Mouse (Mus musculus) hindbrain, postnatal 0 days (tissue): ENCODE measurements around the gene Kirrel3. TPM values are rescaled to one million over a fixed set of nuclear protein-coding genes. Genes with fewer than 3 reads are reported as not detected.
A peak's percentile ranks its signal among the peaks of the same experiment; 100 is the strongest.

ENCODE experiments used
- ATAC-seq: fragments of 200-750 bp; cut with Nextera tagmentation; 2 replicates; pipeline ENCODE4 v1.8.0; 2017; ENCODE audit warnings: mild to moderate bottlenecking, moderate TSS enrichment, moderate library complexity
- DNase-seq: peaks from one replicate; pipeline ENCODE4 v3.0.0-alpha.2; 2015; ENCODE audit warnings: low spot score
- H3K27ac ChIP-seq: fragments of 300-500 bp; sonication (generic); 2 replicates; pipeline ENCODE4 v1.5.1; 2014; ENCODE audit warnings: mild to moderate bottlenecking
- H3K27me3 ChIP-seq: fragments of 300-500 bp; sonication (generic); 2 replicates; pipeline ENCODE4 v1.6.1; 2014; ENCODE audit warnings: low read length, mixed read lengths; ENCODE audit not compliant: insufficient read depth
- H3K36me3 ChIP-seq: fragments of 300-500 bp; sonication (generic); 2 replicates; pipeline ENCODE4 v1.6.1; 2014; ENCODE audit warnings: low read length, mixed read lengths; ENCODE audit not compliant: insufficient read depth
- H3K4me1 ChIP-seq: fragments of 300-500 bp; sonication (generic); 2 replicates; pipeline ENCODE4 v1.6.1; 2014; ENCODE audit warnings: antibody characterized with exemption, low read length, mixed read lengths; ENCODE audit not compliant: insufficient read depth
- H3K4me2 ChIP-seq: fragments of 300-500 bp; sonication (generic); 2 replicates; pipeline ENCODE4 v1.6.1; 2014; ENCODE audit warnings: low read depth, mild to moderate bottlenecking, low read length, moderate library complexity, mixed read lengths
- H3K4me3 ChIP-seq: fragments of 300-500 bp; sonication (generic); 2 replicates; pipeline ENCODE4 v1.5.1; 2014; ENCODE audit warnings: low read length
- H3K9ac ChIP-seq: fragments of 300-500 bp; sonication (generic); replicated peaks from 2 replicates; pipeline ENCODE4 v1.6.1; 2014; ENCODE audit warnings: mild to moderate bottlenecking, low read length, moderate library complexity, mixed read lengths
- H3K9me3 ChIP-seq: fragments of 300-500 bp; sonication (generic); 2 replicates; pipeline ENCODE4 v1.6.1; 2016; ENCODE audit warnings: low read length, mixed read lengths
- CTCF ChIP-seq: IDR thresholded peaks from 2 replicates; pipeline ENCODE4 v1.5.1; 2016; ENCODE audit warnings: antibody characterized with exemption, control low read depth, low read depth
- WGBS: fragments of 180-500 bp; shearing (Covaris S2); extraction: QIAGEN DNeasy Blood & Tissue Kit; methylation state at CpG from one replicate; pipeline ENCODE4 v1.1.7; 2014; 5-methylcytosine and 5-hydroxymethylcytosine counted together
- polyA plus RNA-seq: library from polyadenylated mRNA; unstranded; fragments of >200 nt; fragmentation: Nextera tagmentation; extraction: Ambion mirVana; gene quantifications from 2 replicates; pipeline ENCODE4 v1.2.1, GENCODE M21; 2015
- total RNA-seq: library from RNA; depleted of rRNA; stranded (reverse); fragments of >200 nt; gene quantifications from 2 replicates; pipeline ENCODE4 v1.2.3, GENCODE M21; 2014

Gene Kirrel3
- total and polyA plus RNA-seq, 2 experiments from 2014 or later: 40.6 to 44.9 TPM

DNA sequence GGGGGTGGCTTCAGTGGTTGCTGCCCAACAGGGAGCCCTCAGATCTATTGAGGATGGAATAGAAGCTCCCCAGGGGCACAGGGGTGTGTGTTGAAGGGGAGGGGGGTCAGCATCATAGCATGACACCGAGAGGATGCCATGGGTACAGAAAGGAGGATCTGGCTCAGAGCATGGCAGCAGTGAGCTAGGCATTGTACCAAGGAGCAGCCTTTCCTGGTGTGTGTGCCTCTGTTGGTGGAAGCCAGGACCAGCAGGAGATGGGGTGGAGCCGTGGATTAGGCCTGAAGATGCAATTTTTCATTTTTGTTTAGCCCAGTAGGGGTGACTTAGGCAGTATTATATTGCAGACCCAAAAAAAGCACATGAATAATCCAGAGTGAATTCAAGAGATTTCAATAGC is 7.9 kb downstream of the Kirrel3 start:
- H3K4me2 ChIP-seq: peak overlapping the region; percentile 75; the same call in 1 of the 2 replicates
- no peaks in the 10 kb centered on the region for H3K36me3 ChIP-seq
- peaks cover 5% of the 10 kb centered on the region; the same call in 1 of the 2 replicates for H3K4me1 ChIP-seq
- 20% methylated on average over 2 of the region's 2 CpGs for WGBS
- no peaks in the 10 kb centered on the region for H3K27me3 ChIP-seq
- DNase-seq: peak; percentile 45
- H3K27ac ChIP-seq: no peak overlapping the region
- peak; percentile 36; the same call in 1 of the 2 replicates for TF ChIP-seq CTCF
- H3K4me3 ChIP-seq: no peak overlapping the region
- ATAC-seq: no peak
- no peak overlapping the region for H3K9ac ChIP-seq
- H3K9me3 ChIP-seq: no peaks in the 10 kb centered on the region

DNA sequence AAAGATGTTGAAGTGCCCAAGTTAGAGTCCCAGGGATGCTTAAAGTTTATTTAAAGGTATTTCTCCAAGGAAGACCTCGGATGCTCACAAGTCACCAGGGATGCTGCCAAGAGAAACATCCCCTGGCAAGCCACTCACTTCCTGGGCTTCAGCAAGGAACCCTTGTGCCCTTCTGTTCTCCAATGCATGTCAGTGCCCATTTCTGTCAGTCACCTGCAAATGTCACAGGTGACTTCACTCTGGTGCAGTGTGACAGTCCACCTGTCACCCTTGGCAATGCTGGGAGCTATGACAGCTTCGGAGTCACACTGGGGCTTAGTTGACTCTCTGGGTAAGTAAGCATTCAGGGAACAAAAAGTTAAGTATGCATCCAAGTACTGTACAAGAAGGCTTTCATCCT is 12.4 kb downstream of the Kirrel3 start:
- ATAC-seq (no peak), DNase-seq (no peak)
- Histone ChIP-seq H3K4me1 (no peaks in the 10 kb centered on the region), H3K9me3 (no peaks in the 10 kb centered on the region), H3K27me3 (no peaks in the 10 kb centered on the region), H3K4me3 (no peak overlapping the region), H3K36me3 (no peaks in the 10 kb centered on the region), H3K4me2 (no peak overlapping the region), H3K27ac (no peak overlapping the region), H3K9ac (no peak overlapping the region)
- TF ChIP-seq CTCF: no peak
- WGBS: 68% methylated on average over 2 of the region's 2 CpGs

DNA sequence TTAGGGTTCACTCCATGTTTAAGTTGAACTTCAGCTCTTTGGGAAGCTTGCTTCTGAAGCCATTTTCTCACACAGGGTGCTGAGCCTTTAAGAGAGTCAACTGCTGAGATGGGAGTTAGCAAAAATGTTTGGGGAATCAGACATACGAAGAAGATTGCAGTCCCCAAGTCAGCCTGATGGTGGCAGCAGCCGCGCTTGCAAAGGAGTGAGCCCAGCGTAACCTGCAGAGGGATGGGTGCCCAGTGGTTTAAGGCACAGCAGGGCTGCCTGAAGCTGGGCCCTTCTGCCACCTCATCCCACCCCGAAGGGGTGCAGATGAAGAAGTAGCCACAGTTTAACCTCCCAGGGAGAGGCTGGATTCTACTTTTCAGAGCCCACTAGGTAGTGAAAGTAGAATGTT is 13.0 kb downstream of the Kirrel3 start:
- peak; percentile 91 for DNase-seq
- peak; percentile 64 for ATAC-seq
- peak; percentile 97 for TF ChIP-seq CTCF
- Histone ChIP-seq H3K27ac (no peak overlapping the region), H3K9ac (no peak overlapping the region), H3K4me3 (no peak overlapping the region), H3K36me3 (no peaks in the 10 kb centered on the region), H3K4me2 (no peak overlapping the region), H3K27me3 (no peaks in the 10 kb centered on the region), H3K9me3 (no peaks in the 10 kb centered on the region), H3K4me1 (no peaks in the 10 kb centered on the region)
- WGBS: 5% methylated on average over 5 of the region's 5 CpGs

DNA sequence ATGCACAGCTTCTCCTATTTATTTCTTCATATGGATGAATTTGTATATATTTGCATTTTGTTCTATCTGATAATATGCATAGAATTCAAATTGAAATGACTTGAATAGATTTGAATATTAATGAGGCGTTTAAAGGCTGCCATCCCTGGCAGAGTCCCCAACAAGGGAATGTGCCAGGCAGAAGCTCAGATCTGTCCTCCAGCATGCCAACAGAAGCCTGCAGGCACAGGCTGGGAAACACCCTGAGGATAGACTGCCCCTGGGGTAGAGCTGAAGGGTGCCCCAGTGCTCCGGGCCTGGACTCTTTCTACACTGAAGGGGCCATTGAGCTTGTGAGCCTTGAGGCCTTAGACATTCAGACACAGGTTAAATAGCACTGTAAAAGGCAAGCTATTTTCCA is 21.5 kb downstream of the Kirrel3 start:
- no peak; the same call in 1 of the 2 replicates for ATAC-seq
- Histone ChIP-seq H3K9me3 (no peaks in the 10 kb centered on the region), H3K4me2 (no peak overlapping the region), H3K4me3 (no peak overlapping the region), H3K27ac (no peak overlapping the region), H3K27me3 (no peaks in the 10 kb centered on the region), H3K4me1 (peaks cover 8% of the 10 kb centered on the region; the same call in 1 of the 2 replicates), H3K9ac (no peak overlapping the region), H3K36me3 (no peaks in the 10 kb centered on the region)
- 35% methylated on average over 2 of the region's 2 CpGs for WGBS
- DNase-seq: peak; percentile 55
- no peak for TF ChIP-seq CTCF

DNA sequence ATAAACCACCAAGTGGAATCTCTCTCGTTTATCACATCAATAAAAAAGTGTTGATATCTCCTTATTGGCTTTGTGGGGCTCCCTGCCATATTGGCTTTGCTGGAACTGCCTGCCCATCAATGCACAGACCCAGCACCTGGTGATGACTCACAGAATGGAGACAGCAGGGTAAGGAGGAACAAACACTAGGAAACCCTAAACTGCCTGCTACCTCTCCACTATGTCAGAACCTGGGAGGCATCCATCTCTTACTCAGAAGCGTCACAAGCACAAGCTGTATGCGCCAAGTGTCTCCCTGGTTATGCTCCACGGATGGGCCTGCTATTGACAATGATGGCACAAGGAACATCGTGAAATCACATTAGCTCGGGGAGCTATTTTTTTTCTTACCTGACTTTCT is 33.2 kb downstream of the Kirrel3 start:
- WGBS: 80% methylated on average over 6 of the region's 6 CpGs
- Histone ChIP-seq H3K4me3 (no peak overlapping the region), H3K27me3 (no peaks in the 10 kb centered on the region), H3K27ac (no peak overlapping the region), H3K4me2 (no peak overlapping the region), H3K36me3 (no peaks in the 10 kb centered on the region), H3K4me1 (no peaks in the 10 kb centered on the region), H3K9ac (no peak overlapping the region), H3K9me3 (no peaks in the 10 kb centered on the region)
- no peak for TF ChIP-seq CTCF
- DNase-seq (no peak), ATAC-seq (no peak)

DNA sequence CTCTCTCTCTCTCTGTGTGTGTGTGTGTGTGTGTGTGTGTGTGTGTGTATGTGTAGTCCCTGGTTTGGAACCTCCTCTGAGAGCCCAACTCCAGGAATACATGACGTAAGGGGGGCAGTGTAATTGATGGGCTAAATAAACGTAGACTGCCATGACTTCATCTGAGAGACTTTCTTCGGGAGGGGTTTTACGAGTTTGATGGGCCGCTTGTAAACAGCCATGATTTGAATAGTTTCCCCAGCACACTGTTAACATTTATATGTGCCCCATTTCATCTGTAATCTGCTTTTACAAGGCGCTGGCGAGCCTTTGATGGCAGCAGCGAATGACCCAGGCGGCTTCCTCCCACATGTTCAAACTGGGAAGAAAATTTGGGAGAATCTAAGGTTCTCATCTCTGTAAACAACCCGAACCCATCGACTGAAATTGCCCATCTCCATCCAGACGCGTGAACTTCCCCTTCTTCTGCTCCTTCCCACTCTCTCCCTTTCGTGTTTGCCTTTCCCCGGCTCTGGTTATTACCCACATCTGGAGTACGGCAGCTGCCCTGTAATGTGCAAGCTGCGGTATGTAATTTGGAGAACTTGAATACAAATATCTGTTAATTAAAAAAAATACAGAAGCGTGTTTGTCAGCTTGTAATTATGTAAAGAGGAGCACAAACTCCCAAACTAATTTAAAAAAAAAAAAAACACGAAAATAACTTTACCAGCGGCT is 34.7 kb downstream of the Kirrel3 start:
- Histone ChIP-seq H3K4me1 (no peaks in the 10 kb centered on the region), H3K27me3 (no peaks in the 10 kb centered on the region), H3K4me2 (no peak overlapping the region), H3K9me3 (no peaks in the 10 kb centered on the region), H3K36me3 (no peaks in the 10 kb centered on the region), H3K4me3 (no peak overlapping the region), H3K27ac (no peak overlapping the region), H3K9ac (no peak overlapping the region)
- 81% methylated on average over 20 of the region's 20 CpGs for WGBS
- TF ChIP-seq CTCF: no peak
- DNase-seq (no peak), ATAC-seq (no peak)

DNA sequence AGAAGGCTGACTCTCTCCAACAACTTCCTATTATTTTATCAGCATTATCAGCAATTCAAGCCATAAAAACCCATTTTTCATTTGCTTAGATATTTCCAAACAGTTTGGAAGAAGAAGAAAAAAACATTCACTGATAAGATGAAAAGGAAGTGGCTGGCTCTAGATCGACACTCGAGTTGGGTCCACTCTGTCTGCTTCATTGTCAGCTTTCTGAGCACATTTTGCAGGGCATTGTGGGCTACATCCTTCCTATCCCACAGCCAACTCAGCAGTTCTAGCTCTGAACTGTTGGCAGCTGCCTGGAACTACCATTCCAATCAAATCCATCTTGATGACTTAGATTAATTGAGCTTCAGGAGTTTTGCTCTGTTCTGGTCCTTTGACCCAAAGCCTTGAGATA is 40.0 kb downstream of the Kirrel3 start:
- no peak overlapping the region for H3K9ac ChIP-seq
- 76% methylated on average over 2 of the region's 2 CpGs for WGBS
- H3K27ac ChIP-seq: no peak overlapping the region
- no peak overlapping the region for H3K4me3 ChIP-seq
- no peak overlapping the region for H3K4me2 ChIP-seq
- H3K36me3 ChIP-seq: no peaks in the 10 kb centered on the region
- ATAC-seq: no peak
- no peak for DNase-seq
- H3K4me1 ChIP-seq: no peaks in the 10 kb centered on the region
- TF ChIP-seq CTCF: no peak
- no peaks in the 10 kb centered on the region for H3K27me3 ChIP-seq
- H3K9me3 ChIP-seq: no peaks in the 10 kb centered on the region
